Mouse (Mus musculus) embryonic facial prominence, embryonic 15.5 days (tissue): ENCODE measurements around the gene Golt1b. TPM values are rescaled to one million over a fixed set of nuclear protein-coding genes. Genes with fewer than 3 reads are reported as not detected.

Source experiments
- ATAC-seq: fragments of 200-750 bp; cut with Nextera tagmentation; 2 replicates; pipeline ENCODE4 v1.8.0; 2017; ENCODE audit warnings: low read depth, moderate TSS enrichment; ENCODE audit not compliant: insufficient number of reproducible peaks, low FRiP score, low TSS enrichment
- H3K27ac ChIP-seq: fragments of 300-500 bp; sonication (generic); replicated peaks from 2 replicates; pipeline ENCODE4 v1.5.1; 2015; ENCODE audit warnings: mild to moderate bottlenecking, inconsistent platforms
- H3K27me3 ChIP-seq: fragments of 300-500 bp; sonication (generic); 2 replicates; pipeline ENCODE4 v1.6.1; 2015; ENCODE audit warnings: inconsistent platforms
- H3K36me3 ChIP-seq: fragments of 300-500 bp; sonication (generic); 2 replicates; pipeline ENCODE4 v1.6.1; 2015; ENCODE audit warnings: mild to moderate bottlenecking, inconsistent platforms
- H3K4me1 ChIP-seq: fragments of 300-500 bp; sonication (generic); 2 replicates; pipeline ENCODE4 v1.6.1; 2015; ENCODE audit warnings: inconsistent platforms
- H3K4me2 ChIP-seq: fragments of 300-500 bp; sonication (generic); replicated peaks from 2 replicates; pipeline ENCODE4 v1.6.1; 2015; ENCODE audit warnings: mild to moderate bottlenecking, inconsistent platforms
- H3K4me3 ChIP-seq: fragments of 300-500 bp; sonication (generic); replicated peaks from 2 replicates; pipeline ENCODE4 v1.5.1; 2015; ENCODE audit warnings: mild to moderate bottlenecking, inconsistent platforms
- H3K9ac ChIP-seq: fragments of 300-500 bp; sonication (generic); 2 replicates; pipeline ENCODE4 v1.6.1; 2015; ENCODE audit warnings: inconsistent platforms
- H3K9me3 ChIP-seq: fragments of 300-500 bp; sonication (generic); replicated peaks from 2 replicates; pipeline ENCODE4 v1.6.1; 2016; ENCODE audit warnings: inconsistent platforms
- WGBS: fragments of 180-500 bp; shearing (Covaris S2); methylation state at CpG from one replicate; pipeline ENCODE4 v1.1.7; 2015; 5-methylcytosine and 5-hydroxymethylcytosine counted together
- polyA plus RNA-seq: library from polyadenylated mRNA; unstranded; fragments of >200 nt; fragmentation: Nextera tagmentation; extraction: Ambion mirVana; gene quantifications from 2 replicates; pipeline ENCODE4 v1.2.1, GENCODE M21; 2015

Gene Golt1b
- polyA plus RNA-seq, 1 experiment from 2014 or later = 114 TPM

DNA sequence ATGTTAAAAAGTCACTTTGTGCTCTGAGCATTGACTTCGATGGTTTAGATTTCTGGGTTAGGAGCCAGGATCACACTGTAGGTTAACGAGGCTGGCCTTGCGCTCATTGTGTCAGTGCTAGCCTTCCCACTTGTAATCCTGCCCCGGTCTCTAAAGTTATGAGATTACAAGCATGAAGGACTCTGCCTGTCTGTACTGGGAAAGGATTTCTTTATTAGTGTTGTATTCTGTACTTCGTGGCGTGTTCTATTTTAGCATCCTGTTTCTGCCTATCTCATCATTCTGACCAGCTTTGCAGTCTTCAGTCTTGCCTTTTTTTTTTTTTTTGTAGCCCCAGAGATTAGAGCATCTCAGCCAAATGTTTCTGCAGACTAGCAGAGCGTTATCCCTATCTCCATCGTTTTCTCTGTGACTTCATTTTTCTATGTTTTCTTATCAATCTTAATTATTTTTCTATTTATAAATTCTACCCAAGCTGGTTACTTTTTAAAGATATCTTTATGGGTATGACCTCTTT is 792 bp downstream of the Golt1b start:
- no peak for ATAC-seq
- no peaks in the 10 kb centered on the region for H3K27me3 ChIP-seq
- H3K36me3 ChIP-seq = 0 out of 2 replicates have a peak, but pooled peaks cover under 1% of the 10 kb centered on the region
- peak overlapping the region; percentile 81 for H3K9ac ChIP-seq
- no peaks in the 10 kb centered on the region for H3K9me3 ChIP-seq
- peaks cover 20% of the 10 kb centered on the region for H3K4me1 ChIP-seq
- peak overlapping the region; percentile 83 for H3K4me3 ChIP-seq
- H3K27ac ChIP-seq = 0 out of 2 replicates have a peak overlapping the region, but pooled peaks have one; percentile 58
- 18% methylated on average over 8 of the region's 8 CpGs for WGBS
- H3K4me2 ChIP-seq = peak overlapping the region; percentile 53

DNA sequence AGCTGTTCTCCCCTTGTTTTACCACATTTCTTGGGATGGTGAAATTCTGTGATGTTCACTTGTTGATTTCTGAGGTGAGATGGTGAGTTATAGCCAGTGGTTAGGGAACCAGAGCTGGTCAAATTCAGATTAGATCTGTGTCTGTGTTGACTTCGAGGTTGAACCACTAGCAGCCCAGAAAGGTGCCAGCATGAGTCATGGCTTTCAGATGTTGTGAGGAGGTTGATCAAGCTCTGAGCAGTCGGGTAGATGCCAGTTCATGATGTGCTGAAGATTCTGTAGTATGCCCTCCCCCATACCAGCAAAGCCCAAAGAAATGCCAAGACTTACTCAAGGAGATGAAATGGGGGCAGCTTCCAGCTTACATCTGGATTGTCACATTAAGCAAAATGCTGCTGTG is 2.1 kb downstream of the Golt1b start:
- no peak for ATAC-seq
- H3K9ac ChIP-seq = no peak overlapping the region
- peaks cover 12% of the 10 kb centered on the region; the same call in 1 of the 2 replicates for H3K36me3 ChIP-seq
- H3K9me3 ChIP-seq = no peaks in the 10 kb centered on the region
- no peak overlapping the region for H3K4me2 ChIP-seq
- 0 out of 2 replicates have a peak overlapping the region, but pooled peaks have one; percentile 83 for H3K4me3 ChIP-seq
- peaks cover 20% of the 10 kb centered on the region for H3K4me1 ChIP-seq
- 76% methylated on average over 2 of the region's 2 CpGs for WGBS
- H3K27me3 ChIP-seq = no peaks in the 10 kb centered on the region
- H3K27ac ChIP-seq = no peak overlapping the region

DNA sequence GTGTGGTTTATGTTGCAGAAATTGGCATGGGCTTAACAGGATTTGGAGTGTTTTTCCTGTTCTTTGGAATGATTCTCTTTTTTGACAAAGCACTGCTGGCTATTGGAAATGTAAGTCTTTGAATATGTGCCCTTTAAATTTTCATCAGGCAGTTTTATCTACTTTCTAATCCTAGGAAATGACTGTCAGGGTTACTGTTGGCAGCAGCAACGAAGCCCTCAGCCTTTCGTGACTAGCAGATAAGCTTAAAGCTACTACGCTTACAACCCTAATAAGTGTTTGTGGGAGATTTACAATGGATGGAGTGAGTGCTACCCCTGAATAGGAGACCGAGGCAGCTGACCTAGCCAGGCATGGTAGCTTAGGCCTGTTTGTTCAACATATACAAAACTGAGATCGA is 5.3 kb downstream of the Golt1b start:
- H3K4me1 ChIP-seq = peaks cover 16% of the 10 kb centered on the region
- H3K4me2 ChIP-seq = no peak overlapping the region
- no peak for ATAC-seq
- H3K36me3 ChIP-seq = peaks cover 29% of the 10 kb centered on the region
- no peak overlapping the region for H3K4me3 ChIP-seq
- no peak overlapping the region for H3K27ac ChIP-seq
- WGBS = 91% methylated on average over 5 of the region's 5 CpGs
- no peak overlapping the region for H3K9ac ChIP-seq
- H3K27me3 ChIP-seq = no peaks in the 10 kb centered on the region
- no peaks in the 10 kb centered on the region for H3K9me3 ChIP-seq

DNA sequence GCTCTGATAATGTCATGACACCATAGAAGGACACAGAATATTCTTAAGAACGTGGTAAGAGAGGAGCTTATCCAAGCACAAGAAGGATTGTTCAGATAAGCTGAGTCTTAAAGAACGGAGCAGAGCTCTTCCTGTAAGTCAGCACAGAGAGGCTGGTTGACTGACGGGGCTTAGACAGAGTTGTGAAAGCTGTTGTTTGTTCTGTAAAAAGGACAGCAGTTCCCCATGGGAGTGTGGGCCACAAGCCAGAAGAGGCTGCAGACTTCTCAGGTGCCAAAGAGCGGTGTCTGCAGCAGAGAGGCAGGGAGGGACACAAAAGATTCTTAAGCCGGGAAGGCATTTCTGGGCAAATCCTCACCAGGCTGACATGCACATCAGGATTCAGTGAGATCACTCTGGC is 7.6 kb downstream of the Golt1b start:
- Histone ChIP-seq H3K9ac (no peak overlapping the region), H3K4me3 (no peak overlapping the region), H3K27me3 (no peaks in the 10 kb centered on the region), H3K4me2 (no peak overlapping the region), H3K27ac (no peak overlapping the region), H3K36me3 (peaks cover 29% of the 10 kb centered on the region), H3K4me1 (no peaks in the 10 kb centered on the region), H3K9me3 (no peaks in the 10 kb centered on the region)
- 80% methylated on average over 5 of the region's 5 CpGs for WGBS
- no peak; the same call in 1 of the 2 replicates for ATAC-seq

DNA sequence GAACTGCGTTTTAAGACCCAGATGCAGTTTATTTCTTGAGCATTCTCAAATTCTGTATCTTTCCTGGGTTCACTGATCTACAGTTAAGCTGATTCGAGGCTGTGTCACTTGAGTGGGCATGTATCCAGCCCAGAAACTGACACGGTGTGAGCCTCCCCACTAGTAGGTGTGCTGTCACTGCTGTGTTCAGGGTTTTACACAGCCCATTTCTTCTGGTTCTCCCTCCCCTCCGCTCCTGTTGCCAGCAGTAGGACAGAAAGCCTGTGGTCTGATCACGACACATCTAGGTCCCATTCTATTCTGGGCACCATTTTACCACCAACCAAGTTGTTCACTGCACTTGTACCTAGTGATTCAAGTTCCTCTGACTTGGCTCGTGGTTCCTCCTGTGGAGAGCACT is 8.7 kb downstream of the Golt1b start:
- WGBS = 89% methylated on average over 6 of the region's 6 CpGs
- no peak overlapping the region for H3K4me2 ChIP-seq
- no peak overlapping the region for H3K9ac ChIP-seq
- no peak for ATAC-seq
- no peaks in the 10 kb centered on the region for H3K4me1 ChIP-seq
- H3K36me3 ChIP-seq = peaks cover 37% of the 10 kb centered on the region
- no peaks in the 10 kb centered on the region for H3K27me3 ChIP-seq
- no peak overlapping the region for H3K27ac ChIP-seq
- H3K9me3 ChIP-seq = no peaks in the 10 kb centered on the region
- no peak overlapping the region for H3K4me3 ChIP-seq

DNA sequence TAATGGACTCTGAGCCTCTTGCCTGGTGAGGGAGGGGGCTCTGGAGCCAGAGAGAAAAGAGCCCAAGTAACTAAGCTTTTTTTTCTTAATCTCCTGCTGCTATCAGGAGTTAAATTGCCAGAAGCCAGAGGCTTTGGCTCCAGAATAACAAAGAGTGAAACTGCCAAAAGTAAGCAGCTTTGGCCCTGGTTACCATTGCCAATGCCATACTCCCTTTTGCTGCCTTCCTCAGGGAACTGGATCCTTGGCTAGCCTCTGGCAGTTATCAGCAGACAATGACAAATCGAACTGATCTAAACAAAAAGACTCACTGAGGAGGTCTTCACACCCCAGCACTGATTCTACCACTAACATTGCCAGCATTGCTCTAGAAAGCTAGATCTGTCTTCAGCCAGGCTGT is 24.1 kb downstream of the Golt1b start:
- Histone ChIP-seq H3K9me3 (no peaks in the 10 kb centered on the region), H3K4me2 (no peak overlapping the region), H3K36me3 (no peaks in the 10 kb centered on the region), H3K27me3 (peaks cover 25% of the 10 kb centered on the region), H3K4me3 (no peak overlapping the region), H3K27ac (no peak overlapping the region), H3K4me1 (peaks cover 5% of the 10 kb centered on the region), H3K9ac (no peak overlapping the region)
- ATAC-seq = no peak
- WGBS = 14% methylated on average over 1 of the region's 1 CpGs

DNA sequence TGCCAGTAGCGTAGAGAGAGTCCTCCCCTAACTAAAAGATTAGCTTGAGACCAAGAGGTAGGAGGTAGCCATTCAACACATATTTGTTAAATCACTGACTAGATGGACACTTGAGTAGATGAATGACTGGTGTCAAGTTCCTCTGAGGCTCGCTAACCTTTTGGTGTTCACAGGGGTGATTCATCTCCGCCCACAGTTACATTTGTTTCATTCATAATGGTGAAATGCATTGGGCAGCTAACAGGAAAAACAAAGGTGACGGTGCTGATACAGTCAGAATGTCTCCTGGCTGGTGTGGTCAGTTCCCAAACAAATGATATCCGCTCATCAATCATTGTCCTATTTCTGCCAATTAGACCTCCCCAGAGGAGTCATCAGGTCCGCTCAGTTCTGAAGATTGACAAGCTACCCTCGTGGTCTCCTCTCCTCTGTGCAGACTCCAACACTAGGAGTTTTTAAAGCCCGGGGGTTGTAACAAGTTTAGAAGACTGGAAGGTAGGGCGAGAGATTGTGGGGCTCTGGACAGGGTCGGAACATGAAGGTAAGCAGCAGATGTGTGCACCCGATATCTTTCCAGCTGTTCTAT is 26.0 kb downstream of the Golt1b start, which contains the start of gene Spx:
Gene Spx, plus strand, starts transcription at position 536 of the 586 bp plus-strand sequence.
- H3K4me3 ChIP-seq = no peak within 1 kb of the TSS
- 72% methylated on average over 11 of the region's 11 CpGs for WGBS
- H3K27ac ChIP-seq = no peak within 1 kb of the TSS
- H3K4me2 ChIP-seq = no peak within 1 kb of the TSS
- no peak for ATAC-seq
- no peaks in the 10 kb centered on the region for H3K36me3 ChIP-seq
- H3K9me3 ChIP-seq = no peaks in the 10 kb centered on the region
- no peak within 1 kb of the TSS for H3K9ac ChIP-seq
- H3K27me3 ChIP-seq = peaks cover 25% of the 10 kb centered on the region
- H3K4me1 ChIP-seq = peaks cover 5% of the 10 kb centered on the region

DNA sequence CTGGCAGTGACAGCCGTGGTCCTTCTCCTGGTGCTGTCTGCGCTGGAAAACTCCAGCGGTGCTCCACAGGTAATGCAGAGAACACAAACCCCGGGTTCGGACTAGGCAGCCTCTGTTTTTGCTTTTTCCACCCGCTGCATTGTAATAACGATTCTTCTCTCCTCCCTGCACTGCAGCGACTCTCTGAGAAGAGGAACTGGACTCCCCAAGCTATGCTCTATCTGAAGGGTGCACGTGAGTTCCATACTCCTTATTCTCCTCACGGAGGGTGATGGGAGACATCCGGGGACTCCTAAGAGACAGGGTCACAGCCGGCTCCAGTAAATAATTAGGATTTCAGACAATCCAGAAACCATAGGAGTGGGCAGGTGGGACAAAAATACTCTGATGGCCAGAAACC is 26.8 kb downstream of the Golt1b start:
- H3K4me1 ChIP-seq = peaks cover 5% of the 10 kb centered on the region
- 18% methylated on average over 12 of the region's 12 CpGs for WGBS
- H3K4me2 ChIP-seq = no peak overlapping the region
- no peak overlapping the region for H3K4me3 ChIP-seq
- ATAC-seq = no peak
- no peaks in the 10 kb centered on the region for H3K36me3 ChIP-seq
- no peak overlapping the region for H3K27ac ChIP-seq
- no peaks in the 10 kb centered on the region for H3K9me3 ChIP-seq
- no peak overlapping the region for H3K9ac ChIP-seq
- peaks cover 25% of the 10 kb centered on the region for H3K27me3 ChIP-seq

DNA sequence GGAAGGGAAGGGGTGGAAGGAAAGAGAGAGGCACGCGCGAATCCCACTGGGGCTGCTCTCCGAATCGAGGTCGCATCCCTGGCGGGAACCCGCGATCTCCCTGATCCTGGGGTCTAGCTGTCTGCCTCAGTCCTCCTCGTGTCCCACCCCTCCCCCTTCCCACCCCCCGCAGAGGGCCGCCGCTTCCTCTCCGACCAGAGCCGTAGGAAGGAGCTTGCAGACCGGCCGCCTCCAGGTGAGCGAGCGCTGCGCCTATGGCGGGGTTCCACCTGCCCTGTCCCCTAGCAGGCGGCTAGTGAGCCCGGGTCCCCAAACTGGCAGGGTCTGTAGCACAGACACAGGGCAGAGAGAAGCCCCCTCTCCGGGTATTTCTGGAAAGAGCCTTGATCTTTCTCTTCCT is 27.6 kb downstream of the Golt1b start:
- Histone ChIP-seq H3K36me3 (no peaks in the 10 kb centered on the region), H3K9ac (no peak overlapping the region), H3K4me1 (peaks cover 5% of the 10 kb centered on the region), H3K4me2 (peak overlapping the region; percentile 48), H3K9me3 (no peaks in the 10 kb centered on the region), H3K27ac (no peak overlapping the region), H3K4me3 (peak overlapping the region; percentile 29), H3K27me3 (peaks cover 25% of the 10 kb centered on the region)
- WGBS = under 1% methylated on average over 24 of the region's 24 CpGs
- no peak for ATAC-seq

DNA sequence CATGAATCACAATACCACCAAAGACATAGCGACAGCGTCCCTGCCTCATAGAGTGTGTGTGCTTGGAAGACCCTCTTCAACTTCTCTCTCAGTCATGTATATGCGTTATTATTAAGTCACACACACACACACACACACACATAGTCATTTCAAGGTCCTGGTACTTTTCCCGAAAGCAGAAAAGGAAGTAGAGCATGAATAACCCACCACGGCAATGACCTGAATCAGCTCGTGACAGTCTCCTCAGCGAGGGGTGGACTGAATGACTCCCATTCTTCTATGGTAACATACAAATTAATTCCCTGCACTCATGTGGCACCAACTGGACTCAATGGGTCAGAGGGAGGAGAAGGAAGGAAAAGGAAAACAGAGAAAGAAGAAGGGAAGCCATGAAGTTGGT is 38.0 kb downstream of the Golt1b start:
- Histone ChIP-seq H3K27ac (no peak overlapping the region), H3K27me3 (no peaks in the 10 kb centered on the region), H3K4me3 (no peak overlapping the region), H3K4me1 (no peaks in the 10 kb centered on the region), H3K36me3 (no peaks in the 10 kb centered on the region), H3K4me2 (no peak overlapping the region), H3K9me3 (no peaks in the 10 kb centered on the region), H3K9ac (no peak overlapping the region)
- no peak for ATAC-seq
- WGBS = 75% methylated on average over 7 of the region's 7 CpGs

DNA sequence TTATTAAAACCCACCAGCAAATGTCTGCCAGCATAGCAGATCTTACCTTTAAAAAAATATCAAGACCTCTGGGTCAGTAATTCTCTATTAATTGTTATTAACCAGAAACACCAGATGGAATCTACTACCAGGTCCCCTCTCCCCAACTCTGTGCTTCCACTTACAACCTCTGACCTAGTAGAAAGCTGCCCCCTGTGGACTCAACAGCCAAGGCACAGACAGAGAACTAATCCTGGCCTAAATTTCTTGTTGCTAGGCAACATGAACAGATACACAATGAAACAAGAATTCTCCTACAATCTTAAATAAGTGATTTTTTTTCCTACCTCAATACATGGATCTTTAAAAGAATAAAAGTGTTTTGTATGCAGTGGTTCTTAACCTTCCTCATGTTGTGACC is 42.1 kb downstream of the Golt1b start:
- no peak for ATAC-seq
- Histone ChIP-seq H3K4me1 (no peaks in the 10 kb centered on the region), H3K36me3 (no peaks in the 10 kb centered on the region), H3K4me2 (no peak overlapping the region), H3K27ac (no peak overlapping the region), H3K9ac (no peak overlapping the region), H3K27me3 (no peaks in the 10 kb centered on the region), H3K9me3 (no peaks in the 10 kb centered on the region), H3K4me3 (no peak overlapping the region)

DNA sequence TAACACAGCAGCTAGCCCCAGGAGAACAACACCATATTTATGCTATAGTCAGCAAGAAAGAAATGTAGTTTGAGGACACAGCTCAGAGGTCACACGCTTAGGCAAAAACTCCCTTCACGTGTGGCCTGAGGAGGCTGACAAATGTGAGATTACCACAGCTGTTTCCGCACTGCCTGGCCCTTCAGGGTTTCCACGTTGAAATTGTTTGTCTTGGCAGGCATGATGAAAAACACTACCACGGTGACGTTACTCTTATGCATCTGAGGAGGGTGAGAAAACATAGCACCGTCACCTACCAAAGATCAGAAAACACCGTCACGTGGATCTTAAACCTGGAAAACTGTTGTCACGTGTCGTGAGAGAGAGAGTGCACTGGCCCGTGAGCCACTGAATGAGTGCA is 64.4 kb downstream of the Golt1b start:
- no peak for ATAC-seq
- Histone ChIP-seq H3K27ac (no peak overlapping the region), H3K4me2 (no peak overlapping the region), H3K27me3 (no peaks in the 10 kb centered on the region), H3K4me3 (no peak overlapping the region), H3K9me3 (no peaks in the 10 kb centered on the region), H3K4me1 (no peaks in the 10 kb centered on the region), H3K36me3 (no peaks in the 10 kb centered on the region), H3K9ac (no peak overlapping the region)
- 73% methylated on average over 12 of the region's 12 CpGs for WGBS
